Mouse (Mus musculus): ENCODE measurements around the gene Nr2c2. TPM values are rescaled to one million over a fixed set of nuclear protein-coding genes. Genes with fewer than 3 reads are reported as not detected.

Nr2c2 gene
- total and polyA plus RNA-seq, 3 experiments = 12.2 to 14.3 (median 12.4) TPM

GRCm38 (mm10) chr6:92222021-92222420 lies 130.8 kb downstream of the Nr2c2 start:
- Histone ChIP-seq H3K27me3 (replicated peaks) (peaks cover 41% of the 10 kb centered on the region), H3K4me3 (replicated peaks in 1 of 3; ENCODE audit: low read depth in 2 of 3, low read length in 2 of 3, poor library complexity in 1 of 3) (no peak overlapping the region), H3K4me1 (ENCODE audit: control insufficient read depth in 1 of 2, insufficient read depth in 2 of 2) (no peaks in the 10 kb centered on the region), H3K79me2 (replicated peaks; ENCODE audit: control insufficient read depth, extremely low read depth, insufficient read depth, poor library complexity, severe bottlenecking) (no peaks in the 10 kb centered on the region), H3K36me3 (replicated peaks in 1 of 2; ENCODE audit: control insufficient read depth in 1 of 2, insufficient read depth in 1 of 2, low read length in 1 of 2) (no peaks in the 10 kb centered on the region), H3K9ac (ENCODE audit: insufficient read depth, low read depth) (no peak overlapping the region), H3K27ac (ENCODE audit: insufficient read depth, low read depth) (no peak overlapping the region), H3K9me3 (replicated peaks; ENCODE audit: low read length) (peaks cover 3% of the 10 kb centered on the region), H3K4me2 (ENCODE audit: insufficient read depth, low read depth, poor library complexity, severe bottlenecking) (no peak overlapping the region)
- in situ Hi-C loops (cut with MboI; ENCODE audit: low pct_ligation_motif_present, low pct_unique_long_range_greater_than_20kb, low sequenced_read_pairs) = loop anchor here (5.0 kb wide), 1 partner anchor 45 kb away; no protein-coding TSS in a partner anchor
- TF ChIP-seq MYC (IDR thresholded peaks at IDR 0.05; ENCODE audit: low read depth, low read length) (no peak), MAX (IDR thresholded peaks at IDR 0.05; ENCODE audit: low read length) (no peak)
- no peak for DNase-seq (ENCODE audit: extremely low read depth)
- dilution Hi-C loops (cut with MboI; ENCODE audit: extremely low pct_ligation_motif_present, extremely low pct_unique_long_range_greater_than_20kb, low sequenced_read_pairs) = no loop called here

Other genes starting within 250 kb of the Nr2c2 start
- gene Ccdc174, start 213.3 kb upstream of the Nr2c2 start, total RNA-seq (2012; rRNA removed) = 13.7 and 13.9 TPM in 2 replicates
- gene Ccdc174, start 213.3 kb upstream of the Nr2c2 start, total RNA-seq (2014; rRNA removed) = 18.8 and 22.3 TPM in 2 replicates
- 23.5 and 29.9 TPM in 2 replicates for gene Ccdc174, start 213.3 kb upstream of the Nr2c2 start, polyA plus RNA-seq (2012; ENCODE audit: insufficient read length, low read depth)
- 0.34 and 0.42 TPM in 2 replicates for gene 4930590J08Rik, start 188.6 kb upstream of the Nr2c2 start, total RNA-seq (2012; rRNA removed)
- 0.30 TPM in 2 replicates for gene 4930590J08Rik, start 188.6 kb upstream of the Nr2c2 start, total RNA-seq (2014; rRNA removed)
- gene 4930590J08Rik, start 188.6 kb upstream of the Nr2c2 start, polyA plus RNA-seq (2012; ENCODE audit: insufficient read length, low read depth) = 0.68 and 0.69 TPM in 2 replicates
- not detected in 2 replicates for gene Fgd5, start 112.5 kb upstream of the Nr2c2 start, total RNA-seq (2012; rRNA removed)
- gene Fgd5, start 112.5 kb upstream of the Nr2c2 start, total RNA-seq (2014; rRNA removed) = not detected in 2 replicates
- gene Fgd5, start 112.5 kb upstream of the Nr2c2 start, polyA plus RNA-seq (2012; ENCODE audit: insufficient read length, low read depth) = not detected in 2 replicates
- 70.6 and 85.2 TPM in 2 replicates for gene Mrps25, start 92.6 kb downstream of the Nr2c2 start, total RNA-seq (2012; rRNA removed)
- 38.6 and 48.5 TPM in 2 replicates for gene Mrps25, start 92.6 kb downstream of the Nr2c2 start, total RNA-seq (2014; rRNA removed)
- 61.4 and 90.7 TPM in 2 replicates for gene Mrps25, start 92.6 kb downstream of the Nr2c2 start, polyA plus RNA-seq (2012; ENCODE audit: insufficient read length, low read depth)
- gene Rbsn, start 123.5 kb downstream of the Nr2c2 start, total RNA-seq (2012; rRNA removed) = 11.5 and 11.7 TPM in 2 replicates
- 10.4 and 12.6 TPM in 2 replicates for gene Rbsn, start 123.5 kb downstream of the Nr2c2 start, total RNA-seq (2014; rRNA removed)
- 11.8 and 12.3 TPM in 2 replicates for gene Rbsn, start 123.5 kb downstream of the Nr2c2 start, polyA plus RNA-seq (2012; ENCODE audit: insufficient read length, low read depth)
- gene Trh, start 153.3 kb downstream of the Nr2c2 start, total RNA-seq (2012; rRNA removed) = not detected in 2 replicates
- not detected in 2 replicates for gene Trh, start 153.3 kb downstream of the Nr2c2 start, total RNA-seq (2014; rRNA removed)
- gene Trh, start 153.3 kb downstream of the Nr2c2 start, polyA plus RNA-seq (2012; ENCODE audit: insufficient read length, low read depth) = not detected in 2 replicates